Mouse (Mus musculus) heart, postnatal 14 days (tissue): ENCODE measurements around the gene Ncor1. TPM values are rescaled to one million over a fixed set of nuclear protein-coding genes. Genes with fewer than 3 reads are reported as not detected.
"Not testable (repeated sequence)": the region's sequence is repeated elsewhere in the genome, so short reads cannot be mapped to it uniquely, and the experiment has no call there.

Experiments used
- DNase-seq, 2 experiments: peaks; one replicate each; pipeline ENCODE4 v3.0.0; 2021 to 2022
- intact Hi-C: fragments of 180-260 bp; cut with DNase I; formaldehyde crosslinking; loops from one replicate; pipeline ENCODE4 v1.15.1; 2025
- total RNA-seq, 2 experiments: library from RNA; stranded (reverse); gene quantifications; 2 replicates each; pipeline ENCODE4 v1.2.3; 2021

The Ncor1 gene
- total RNA-seq, 2 experiments from 2014 or later = 132 to 136 TPM

DNA sequence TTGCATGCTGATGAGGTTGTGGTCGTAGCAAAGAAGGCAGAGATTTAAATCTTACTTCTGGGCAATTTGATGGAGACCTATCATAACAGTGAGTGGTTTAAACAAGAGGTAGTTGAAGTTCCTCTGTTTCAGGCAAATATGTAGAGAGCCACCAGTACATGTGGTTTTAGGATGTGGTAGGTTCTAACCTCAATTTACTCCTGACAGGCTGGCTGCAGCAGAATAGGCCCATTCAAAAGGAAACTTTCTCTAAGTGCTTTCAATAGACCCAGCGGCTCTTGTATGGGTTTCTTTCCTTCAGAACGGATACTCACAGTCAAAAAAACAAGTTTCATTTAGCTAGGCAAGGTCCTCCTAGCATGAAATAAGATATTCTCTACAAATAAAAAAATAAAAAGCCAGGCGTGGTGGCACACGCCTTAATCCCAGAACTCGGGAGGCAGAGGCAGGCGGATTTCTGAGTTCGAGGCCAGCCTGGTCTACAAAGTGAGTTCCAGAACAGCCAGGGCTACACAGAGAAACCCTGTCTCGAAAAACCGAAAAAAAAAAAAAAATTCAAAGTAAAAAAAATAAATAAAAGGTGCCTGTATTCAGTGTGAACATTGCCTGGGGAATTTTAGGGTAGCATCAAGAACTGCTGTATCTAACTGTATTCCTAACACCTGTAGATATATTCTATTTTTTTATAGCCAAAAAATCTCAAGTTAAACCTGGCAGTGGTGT, 70.6 kb downstream of the Ncor1 start:
- intact Hi-C loops = no loop called here
- DNase-seq = no peak

DNA sequence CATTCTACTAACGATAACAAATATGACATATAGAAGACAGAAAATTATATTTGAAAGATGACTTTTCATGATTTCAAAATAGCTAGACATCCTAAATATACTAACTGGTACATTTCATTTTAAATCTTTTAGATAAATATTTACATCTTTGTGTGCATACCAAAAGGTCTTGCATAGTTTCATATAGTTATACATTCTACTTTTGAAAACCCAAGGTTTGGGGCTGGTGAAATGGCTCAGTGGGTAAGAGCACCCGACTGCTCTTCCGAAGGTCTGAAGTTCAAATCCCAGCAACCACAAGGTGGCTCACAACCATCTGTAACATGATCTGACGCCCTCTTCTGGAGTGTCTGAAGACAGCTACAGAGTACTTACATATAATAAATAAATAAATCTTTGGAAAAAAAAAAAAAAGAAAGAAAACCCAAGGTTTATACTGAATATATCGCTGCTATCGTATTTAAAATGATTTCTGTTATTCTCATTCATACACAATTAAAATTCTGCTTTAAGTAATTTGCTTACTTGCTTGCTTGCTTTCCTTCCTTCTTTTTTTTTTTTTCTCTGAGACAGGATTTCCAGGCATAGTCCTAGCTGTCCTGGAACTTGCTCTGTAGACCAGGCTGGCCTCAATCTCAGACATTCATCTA, 81.0 kb downstream of the Ncor1 start:
- intact Hi-C loops = not testable (repeated sequence)

DNA sequence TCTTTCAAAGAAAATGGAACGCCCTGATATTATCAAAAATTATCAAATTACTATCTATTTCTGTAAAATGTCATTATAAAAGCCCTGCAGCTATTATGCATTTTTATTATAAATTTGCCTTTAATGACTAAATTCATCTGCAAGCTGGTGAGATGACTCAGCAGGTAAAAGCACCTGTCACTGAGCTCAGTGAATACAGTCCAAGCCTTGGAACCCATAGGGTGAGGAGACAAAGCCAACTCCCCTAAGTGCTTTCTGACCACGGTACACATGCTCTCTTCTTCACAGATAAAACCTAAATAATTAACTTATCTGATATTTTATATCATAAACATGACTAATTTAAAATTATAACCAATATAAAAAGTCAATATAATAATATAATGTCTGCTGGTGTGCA, 86.6 kb downstream of the Ncor1 start:
- intact Hi-C loops = loop anchor here (5.0 kb wide), 1 partner anchor 49 kb away; no protein-coding TSS in a partner anchor
- DNase-seq = no peak

More for the DNA sequence above, 81.0 kb downstream of the Ncor1 start:
- DNase-seq = not testable (repeated sequence)

DNA sequence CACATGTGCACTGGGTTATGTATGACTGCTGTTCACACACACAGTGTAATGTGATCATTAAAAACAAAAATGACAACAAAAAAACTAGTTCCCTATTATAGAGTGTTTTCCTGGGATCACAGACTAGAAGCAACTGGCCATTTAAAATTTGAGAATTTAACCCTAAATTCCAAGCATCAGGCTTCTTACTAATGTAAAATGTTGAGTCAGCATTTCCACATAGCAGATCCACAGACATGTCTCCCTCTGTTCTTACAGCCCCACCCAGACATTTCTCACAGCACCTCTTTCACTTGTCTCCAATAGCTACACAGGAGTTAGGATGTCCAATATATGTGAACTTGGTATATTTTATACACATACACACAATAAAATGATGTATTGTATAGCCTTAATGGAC, 88.4 kb downstream of the Ncor1 start:
- no peak for DNase-seq
- intact Hi-C loops = loop anchor here (5.0 kb wide), 1 partner anchor 48 kb away; no protein-coding TSS in a partner anchor

DNA sequence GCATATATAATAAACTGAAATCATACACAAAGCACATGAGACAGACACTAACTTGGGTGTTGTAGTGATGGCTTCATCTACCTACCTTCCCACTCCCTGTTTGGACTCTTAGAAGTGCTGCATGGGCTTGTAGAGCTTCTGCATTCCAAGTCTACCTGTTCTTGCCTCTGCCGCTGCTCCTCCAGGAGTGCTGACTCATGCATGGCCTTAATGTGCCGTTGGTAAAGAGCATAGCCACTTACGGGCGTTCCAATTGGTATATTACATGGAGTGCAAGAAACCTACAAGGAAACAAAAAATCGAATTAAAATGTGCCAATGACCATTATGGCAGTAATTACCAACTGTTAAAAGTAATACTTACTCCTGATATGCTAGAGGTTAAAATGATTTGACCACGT, 91.5 kb downstream of the Ncor1 start:
- no peak for DNase-seq
- intact Hi-C loops = no loop called here

DNA sequence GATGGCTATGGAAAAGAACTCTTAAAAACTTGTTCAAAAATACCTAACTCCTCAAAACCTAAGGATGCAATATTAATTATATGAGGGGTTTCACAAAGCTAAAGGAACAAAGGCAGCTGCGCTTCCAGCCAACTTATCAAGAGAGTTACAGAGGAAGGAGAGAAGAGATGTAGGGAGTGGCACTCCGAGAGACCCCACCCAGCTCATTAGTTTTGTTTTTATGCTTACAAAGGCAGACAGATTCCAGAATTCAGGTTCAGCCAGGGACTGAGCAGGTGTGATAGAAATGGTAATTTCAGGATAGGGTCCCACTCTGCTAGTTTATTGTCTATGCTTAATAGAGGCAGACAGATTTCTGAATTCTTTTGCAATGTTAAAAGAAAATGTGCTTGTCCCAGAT, 103.1 kb downstream of the Ncor1 start:
- DNase-seq = no peak
- intact Hi-C loops = no loop called here

DNA sequence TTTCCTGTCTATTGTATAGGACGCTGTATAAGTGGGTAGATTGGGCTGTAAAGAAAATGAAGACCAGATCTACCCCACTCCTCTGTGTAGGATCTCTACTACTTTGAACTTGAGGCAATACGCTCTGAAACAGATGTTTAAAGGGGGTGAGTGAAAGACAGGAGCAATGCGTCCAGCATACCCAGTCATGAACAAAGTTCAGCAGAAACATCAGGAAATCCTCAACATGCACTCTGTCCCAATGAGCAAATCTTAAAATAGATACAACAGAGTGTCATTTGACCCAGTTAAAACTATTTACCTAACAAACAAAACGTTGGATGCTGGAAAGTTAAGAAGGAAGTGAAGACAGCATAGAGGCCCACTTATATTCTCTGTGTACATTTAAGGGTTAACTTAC, 106.4 kb downstream of the Ncor1 start:
- DNase-seq = no peak
- intact Hi-C loops = no loop called here

DNA sequence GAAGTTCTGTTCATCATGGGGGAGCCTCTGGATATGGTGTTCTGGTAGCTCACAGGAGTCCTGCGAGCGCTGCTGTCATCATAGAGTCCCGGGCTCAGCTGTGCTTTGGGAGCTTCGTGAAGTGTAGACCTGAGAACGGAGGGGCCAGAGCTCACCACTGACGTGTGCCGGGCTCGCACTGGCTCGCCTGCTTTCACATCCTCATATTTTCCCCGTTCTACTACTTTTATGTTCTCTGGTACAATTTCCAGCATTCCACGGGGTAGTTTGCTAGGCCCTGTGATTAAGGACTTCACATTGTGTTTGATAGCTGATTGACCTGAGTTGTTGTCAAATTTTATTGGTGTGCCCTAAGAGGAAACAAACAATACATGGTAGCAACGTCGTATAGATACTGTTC, 115.3 kb downstream of the Ncor1 start:
- intact Hi-C loops = no loop called here
- DNase-seq = no peak

DNA sequence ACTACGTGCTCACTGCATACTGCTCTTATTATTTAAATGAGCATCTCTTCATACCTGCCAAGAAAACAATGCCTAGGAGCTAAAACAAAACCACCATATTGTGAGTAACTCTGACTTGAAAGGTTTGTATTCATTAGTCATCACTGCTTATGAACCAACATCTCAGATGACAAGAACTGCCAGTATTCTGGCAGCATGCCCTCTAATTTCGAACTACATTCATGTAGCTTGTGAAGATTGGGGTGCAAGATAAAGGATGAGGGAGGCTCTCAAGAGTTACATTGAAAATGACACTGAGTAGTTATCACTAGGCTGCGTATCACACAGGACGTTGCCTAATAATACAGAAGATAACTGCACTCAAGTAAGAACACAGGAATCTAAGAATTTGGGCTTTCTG, 126.1 kb downstream of the Ncor1 start:
- no peak for DNase-seq
- intact Hi-C loops = no loop called here

DNA sequence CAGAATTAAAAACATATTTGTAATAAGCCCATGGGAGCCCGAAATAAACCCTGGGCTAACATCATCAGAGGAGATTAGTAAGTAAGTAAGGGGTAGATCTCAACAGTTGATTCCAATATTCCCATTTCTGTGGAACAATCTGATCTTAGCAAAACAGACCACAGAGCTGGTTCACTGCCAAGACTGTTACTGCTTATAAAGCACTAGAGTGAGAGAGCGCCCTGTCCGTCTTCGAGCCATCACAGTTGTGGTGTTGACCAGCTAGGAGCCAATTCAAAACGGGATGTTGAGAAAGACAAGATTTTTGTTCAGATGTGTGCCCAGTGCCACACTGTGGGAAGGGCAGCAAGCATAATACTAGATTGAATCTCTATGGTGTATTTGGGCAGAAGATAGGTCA, 127.2 kb downstream of the Ncor1 start:
- intact Hi-C loops = no loop called here

DNA sequence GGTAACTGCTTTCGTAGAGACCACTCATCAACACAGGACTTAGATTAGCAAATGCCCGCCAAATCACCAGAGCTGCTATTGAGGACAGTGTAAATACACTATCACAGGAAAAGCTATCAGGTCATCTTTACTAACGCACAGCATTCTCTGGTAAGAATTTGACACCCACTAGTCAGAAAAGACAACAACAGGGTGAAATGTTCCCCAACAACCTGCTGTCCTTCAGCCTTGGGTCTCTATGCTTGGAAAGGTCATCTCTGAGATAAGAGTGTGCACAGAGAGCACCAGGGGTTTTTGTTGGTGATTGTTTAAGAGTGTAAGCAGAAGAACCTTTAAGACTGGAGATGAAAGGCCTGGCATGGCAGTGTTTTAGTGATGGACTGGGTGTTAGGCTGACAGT, 134.7 kb downstream of the Ncor1 start:
- intact Hi-C loops = loop anchor here (5.0 kb wide), 1 partner anchor 49 kb away; no protein-coding TSS in a partner anchor
- DNase-seq = no peak

More for the DNA sequence above, 127.2 kb downstream of the Ncor1 start:
- no peak for DNase-seq

DNA sequence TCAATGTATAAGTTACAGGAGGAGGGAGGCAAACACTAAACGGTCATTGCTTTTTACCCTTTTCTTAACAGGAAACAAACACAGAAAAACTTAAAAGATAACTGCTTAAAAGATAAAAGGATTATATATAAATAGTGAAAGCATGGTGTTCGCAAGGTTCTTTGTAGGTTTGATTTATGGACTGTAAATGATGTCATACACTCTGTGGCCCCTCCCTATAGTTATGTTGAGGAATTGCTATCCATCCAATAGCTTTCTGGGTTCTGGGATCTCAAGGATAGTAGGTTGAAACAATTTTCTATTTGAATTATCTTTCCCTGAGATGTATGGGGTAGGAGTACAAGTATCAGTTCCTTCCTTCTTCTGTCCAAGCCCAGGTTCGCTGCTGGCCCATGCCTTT, 138.2 kb downstream of the Ncor1 start:
- DNase-seq = no peak
- intact Hi-C loops = loop anchor here (5.0 kb wide), 1 partner anchor 52 kb away; no protein-coding TSS in a partner anchor

DNA sequence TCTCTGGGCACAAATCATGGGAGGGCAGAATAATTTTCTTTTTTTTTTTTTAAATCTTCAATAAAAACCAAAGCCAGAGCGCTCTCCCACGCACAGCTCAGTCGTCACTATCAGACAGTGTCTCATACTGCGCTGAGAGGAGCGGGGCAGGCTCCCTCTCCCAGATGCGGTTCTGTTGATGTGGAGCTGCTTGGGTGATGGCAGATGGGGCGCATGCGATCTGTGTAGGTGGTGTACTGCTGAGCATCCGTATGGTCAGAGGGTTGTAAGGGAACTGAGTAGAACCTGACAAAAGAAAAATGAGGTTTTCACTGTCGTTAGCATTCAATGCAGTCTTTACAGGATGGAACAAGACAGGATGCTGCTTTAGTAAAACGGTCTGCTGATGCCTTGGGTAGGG, 140.6 kb downstream of the Ncor1 start:
- no peak for DNase-seq
- intact Hi-C loops = no loop called here

DNA sequence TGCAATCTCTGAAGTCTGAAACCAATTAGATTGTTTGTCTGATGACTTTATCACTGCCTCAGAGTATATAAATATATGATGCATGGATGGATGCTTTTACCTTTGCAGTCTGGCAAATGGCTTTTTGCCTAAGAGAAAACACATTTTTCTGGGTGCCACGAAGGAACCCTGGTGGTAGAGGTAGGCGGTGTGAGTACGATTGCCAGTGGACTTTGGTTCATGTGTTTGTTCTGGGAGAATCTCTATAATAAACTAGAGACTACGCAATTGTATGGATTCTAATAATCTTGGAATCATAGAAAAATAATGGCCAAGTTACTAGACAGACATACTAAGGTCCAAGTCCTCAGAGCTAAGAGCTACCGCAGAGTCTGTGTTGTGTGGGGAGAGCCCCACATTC, 143.4 kb downstream of the Ncor1 start:
- no peak for DNase-seq
- intact Hi-C loops = no loop called here

DNA sequence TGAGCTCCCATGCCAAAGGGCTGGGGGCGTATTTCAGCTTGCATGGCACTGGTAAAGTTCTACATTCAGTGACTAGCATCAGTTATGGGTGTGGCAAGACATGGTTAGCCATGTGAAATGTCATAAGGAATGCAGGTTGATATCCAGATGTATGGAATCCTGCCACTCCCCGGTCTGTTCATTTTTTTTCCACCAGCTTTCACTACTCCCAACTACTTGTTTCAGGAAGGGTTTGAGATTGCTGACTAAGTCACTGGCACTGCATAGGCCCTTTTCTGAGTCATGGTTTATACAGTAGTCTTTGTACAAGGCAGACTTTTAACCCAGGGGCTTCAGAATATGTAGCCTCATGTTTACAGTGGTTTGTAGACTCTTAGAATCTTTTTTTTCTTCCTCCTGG, 149.0 kb downstream of the Ncor1 start:
- intact Hi-C loops = no loop called here
- DNase-seq = no peak

DNA sequence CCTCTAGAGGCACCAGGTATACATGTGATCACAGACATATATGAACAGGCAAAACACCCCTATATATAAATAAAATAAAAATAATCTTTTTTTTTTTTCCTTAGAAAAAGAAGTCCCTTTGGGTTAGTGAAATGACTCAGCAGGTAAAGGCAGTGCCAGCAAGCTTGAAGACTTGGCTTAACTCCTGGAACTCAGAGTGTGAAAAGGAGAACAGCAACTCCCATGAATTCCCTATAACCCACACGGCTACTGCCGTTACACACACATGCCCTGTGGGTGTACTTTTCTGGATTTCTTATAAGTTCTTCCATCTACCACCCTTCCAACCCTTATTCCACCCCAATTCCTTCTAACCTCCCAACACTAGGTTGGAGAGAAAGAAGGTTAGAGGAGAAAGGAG, 152.5 kb downstream of the Ncor1 start:
- no peak for DNase-seq
- intact Hi-C loops = no loop called here

DNA sequence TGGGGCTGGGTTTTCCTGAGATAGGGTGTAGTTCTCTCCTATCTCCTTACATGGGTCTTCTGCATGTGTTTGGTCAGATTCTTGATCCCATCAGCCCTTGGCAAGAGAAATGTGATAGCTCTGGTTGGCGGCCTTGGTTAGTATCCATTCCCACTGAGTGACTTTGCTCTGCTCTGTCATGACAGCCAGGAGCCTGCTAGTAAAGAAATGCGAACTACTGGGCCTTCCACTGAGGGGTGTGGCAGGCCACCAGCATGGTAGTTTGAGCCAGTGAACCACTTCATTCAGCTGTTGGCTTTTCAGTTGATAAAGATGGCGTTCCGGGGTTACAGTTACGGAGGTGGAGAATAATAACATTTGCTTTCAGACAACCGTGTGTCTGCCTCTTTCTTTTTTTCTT, 159.5 kb downstream of the Ncor1 start:
- no peak for DNase-seq
- intact Hi-C loops = no loop called here

DNA sequence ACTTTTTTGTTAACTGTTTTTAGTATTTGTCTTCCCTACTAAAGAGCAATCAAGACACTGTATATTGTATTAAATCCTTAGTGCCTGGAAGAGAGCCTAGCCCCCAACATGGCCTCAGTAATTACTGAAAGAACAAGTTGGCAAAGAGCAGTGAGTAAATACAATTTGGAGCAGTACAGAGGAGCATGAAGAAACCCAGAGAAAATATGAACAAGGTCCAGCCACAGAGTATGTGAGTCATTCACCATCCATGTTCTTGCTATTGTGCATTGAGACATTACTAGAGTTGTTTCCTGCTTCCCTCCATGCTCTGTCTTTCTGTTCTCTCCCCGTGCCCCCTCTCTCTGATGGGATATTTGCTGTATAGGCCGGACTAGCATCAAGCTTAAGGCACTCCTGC, 164.2 kb downstream of the Ncor1 start:
- no peak for DNase-seq
- intact Hi-C loops = no loop called here

DNA sequence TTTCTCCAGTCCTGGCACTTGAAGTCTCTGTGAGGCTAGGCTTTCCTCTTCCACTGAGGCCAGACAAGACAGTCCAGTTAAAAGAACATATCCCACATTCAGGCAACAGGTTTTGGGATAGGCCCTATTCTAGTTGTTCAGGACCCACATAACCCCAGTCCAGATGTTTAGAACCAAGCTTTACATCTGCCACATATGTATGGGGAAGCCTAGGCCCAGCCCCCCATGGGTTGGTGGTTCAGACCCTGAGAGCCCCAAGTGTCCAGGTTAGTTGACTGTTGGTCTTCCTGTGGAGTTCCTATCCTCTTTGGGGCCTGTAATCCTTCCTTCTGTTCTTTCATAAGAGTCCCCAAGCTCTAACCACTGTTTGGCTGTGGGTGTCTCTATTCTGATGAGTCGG, 170.6 kb downstream of the Ncor1 start:
- DNase-seq = no peak
- intact Hi-C loops = no loop called here

DNA sequence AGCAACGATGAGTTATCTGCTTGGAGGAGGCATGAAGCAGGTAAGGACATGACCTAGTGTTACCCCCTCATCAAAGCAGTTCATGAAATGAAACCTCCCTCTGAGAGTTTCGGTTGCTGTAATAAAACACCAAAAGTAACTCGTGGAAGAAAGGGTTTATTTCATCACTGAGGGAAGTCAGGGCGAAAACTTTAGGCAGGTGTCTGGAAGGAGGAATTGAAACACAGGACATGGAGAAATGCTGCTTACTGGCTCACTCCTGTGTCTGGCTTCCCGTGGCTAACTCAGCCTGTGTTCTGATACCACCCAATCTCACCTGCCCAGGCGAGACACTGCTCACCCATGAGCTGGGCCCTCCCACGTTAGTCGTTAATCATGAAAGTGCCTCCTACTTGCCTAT, 173.3 kb downstream of the Ncor1 start:
- no peak for DNase-seq
- intact Hi-C loops = no loop called here

DNA sequence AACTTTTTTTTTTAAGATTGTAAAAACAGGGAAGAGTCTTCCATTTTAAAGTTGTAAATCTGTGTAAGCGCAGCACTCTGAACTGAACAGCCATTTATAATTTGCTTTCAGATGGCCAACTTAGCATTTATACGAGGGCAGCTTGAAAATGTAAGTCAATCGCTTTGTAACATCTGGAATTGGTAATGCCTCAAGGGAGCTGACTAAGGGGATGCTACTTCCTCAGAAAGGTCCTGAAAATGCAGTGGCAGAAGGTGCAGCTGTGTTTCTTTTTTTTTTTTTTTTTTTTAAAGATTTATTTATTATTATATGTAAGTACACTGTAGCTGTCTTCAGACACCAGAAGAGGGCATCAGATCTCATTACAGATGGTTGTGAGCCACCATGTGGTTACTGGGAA, 174.3 kb downstream of the Ncor1 start:
- DNase-seq = not testable (repeated sequence)
- intact Hi-C loops = loop anchor here (5.0 kb wide), 1 partner anchor 357 kb away; no protein-coding TSS in a partner anchor

DNA sequence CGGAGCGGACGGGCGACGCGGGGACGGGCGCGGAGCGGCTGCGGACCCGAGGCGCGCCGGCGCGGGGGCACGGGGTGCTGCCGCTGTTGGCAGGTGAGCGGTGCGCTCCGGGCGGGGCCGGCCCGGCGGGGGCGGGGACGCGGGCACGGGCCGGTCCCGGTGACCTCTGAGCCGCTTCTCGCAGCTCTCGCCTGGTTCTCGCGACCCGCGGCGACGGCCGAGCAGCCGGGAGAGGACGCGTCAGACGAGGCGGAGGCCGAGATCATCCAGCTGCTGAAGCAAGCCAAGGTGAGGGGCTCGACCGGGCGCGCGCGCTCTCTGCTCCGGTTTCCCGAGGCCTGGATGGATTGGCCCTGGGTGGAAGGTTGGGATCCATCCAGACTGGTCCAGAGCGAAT, 176.7 kb downstream of the Ncor1 start:
- DNase-seq = peak in 1 of 2 experiments; percentile 75
- intact Hi-C loops = loop anchor here (5.0 kb wide), 1 partner anchor 354 kb away; no protein-coding TSS in a partner anchor
